Mouse (Mus musculus) heart, adult 18-20 months (tissue): Measurements from ENCODE around the gene Rbm4. TPM values are rescaled to one million over a fixed set of nuclear protein-coding genes. Genes with fewer than 3 reads are reported as not detected.
"Not testable (repeated sequence)": the region's sequence is repeated elsewhere in the genome, so short reads cannot be mapped to it uniquely, and the experiment has no call there.

Experiments used
- DNase-seq, 2 experiments: peaks; one replicate each; pipeline ENCODE4 v3.0.0; 2021 to 2022; ENCODE audit warnings: mixed read lengths in 1 of 2
- long read RNA-seq, 2 experiments: library from polyadenylated mRNA; stranded (forward); transcript quantifications; one replicate each; pipeline ENCODE4 v2.0.0; 2021
- total RNA-seq, 2 experiments: library from RNA; stranded (reverse); gene quantifications; 2 replicates each; pipeline ENCODE4 v1.2.3; 2021

The Rbm4 gene
- 10 to 100 TPM; 38.8 to 43.3 TPM for total RNA-seq
- long read RNA-seq, experiment 1, partial matches to known transcripts, result 1 of 12 reads
- long read RNA-seq, experiment 1, other reads (novel, unspliced or antisense), result 1 of 12 reads
- long read RNA-seq, experiment 2, transcript Rbm4-203 (3 exons, 1,018 nt), result major isoform, 8 of 17 reads
- long read RNA-seq, experiment 2, transcript Rbm4-201 (3 exons, 801 nt), result minor isoform, 7 of 17 reads
- long read RNA-seq, experiment 2, partial matches to known transcripts, result 0 of 17 reads
- long read RNA-seq, experiment 2, other reads (novel, unspliced or antisense), result 1 of 17 reads

- DNase-seq, result peak; percentile 99 to 100
Measured at GRCm38 (mm10) chr19:4793831-4794422, at the start of gene Rbm4. TSS of gene Rbm4 (minus strand) at chr19:4793901.

- DNase-seq, result no peak
Measured at GRCm38 (mm10) chr19:4842611-4843010, 48.9 kb upstream of the Rbm4 start.

- DNase-seq, result no peak
Measured at GRCm38 (mm10) chr19:4840848-4841247, 47.1 kb upstream of the Rbm4 start.

GRCm38 (mm10) chr19:4839149-4839548 is 45.4 kb upstream of the Rbm4 start, which contains the start of the genes Ccs and Ccdc87:
TSS of gene Ccs (minus strand) at chr19:4839332.
TSS of gene Ccdc87 (plus strand) at chr19:4839366.
- DNase-seq, result peak; percentile 97 to 98

GRCm38 (mm10) chr19:4838526-4839140 is 44.9 kb upstream of the Rbm4 start:
- no peak for DNase-seq

- DNase-seq, result no peak
Measured at GRCm38 (mm10) chr19:4837049-4837448, 43.3 kb upstream of the Rbm4 start.

GRCm38 (mm10) chr19:4836096-4836495 is 42.4 kb upstream of the Rbm4 start:
- no peak for DNase-seq

GRCm38 (mm10) chr19:4833977-4834376 is 40.3 kb upstream of the Rbm4 start:
- peak in 1 of 2 experiments; percentile 39 for DNase-seq

GRCm38 (mm10) chr19:4829156-4829555 is 35.5 kb upstream of the Rbm4 start:
- peak; percentile 78 to 83 for DNase-seq

GRCm38 (mm10) chr19:4828444-4829114 is 34.9 kb upstream of the Rbm4 start:
- no peak for DNase-seq

- DNase-seq, result peak; percentile 86 to 91
Measured at GRCm38 (mm10) chr19:4820678-4821303, 27.1 kb upstream of the Rbm4 start.

- DNase-seq, result no peak
Measured at GRCm38 (mm10) chr19:4817182-4817835, 23.6 kb upstream of the Rbm4 start.

- DNase-seq, result no peak
Measured at GRCm38 (mm10) chr19:4813015-4813414, 19.3 kb upstream of the Rbm4 start.

- not testable (repeated sequence) for DNase-seq
Measured at GRCm38 (mm10) chr19:4812334-4812949, 18.7 kb upstream of the Rbm4 start.

- DNase-seq, result no peak
Measured at GRCm38 (mm10) chr19:4811909-4812242, 18.2 kb upstream of the Rbm4 start.

GRCm38 (mm10) chr19:4811063-4811908 is 17.6 kb upstream of the Rbm4 start, which contains the start of the genes Gm21992 and Rbm14:
TSS of gene Gm21992 (minus strand) at chr19:4811612.
TSS of gene Rbm14 (minus strand) at chr19:4811634.
- DNase-seq, result peak; percentile 98 to 99

GRCm38 (mm10) chr19:4810746-4811062 is 17.0 kb upstream of the Rbm4 start:
- DNase-seq, result no peak

GRCm38 (mm10) chr19:4810309-4810708 is 16.6 kb upstream of the Rbm4 start:
- no peak for DNase-seq

GRCm38 (mm10) chr19:4803283-4803682 is 9.6 kb upstream of the Rbm4 start:
- no peak for DNase-seq

- no peak for DNase-seq
Measured at GRCm38 (mm10) chr19:4802691-4803091, 9.0 kb upstream of the Rbm4 start.
